ENCODE assay signal across 13 mouse cellular contexts in genomic region chr13:90912760-90913674, GRCm38 (mm10). TPM values are rescaled to one million over a fixed set of nuclear protein-coding genes. Genes with fewer than 3 reads are reported as not detected.
DNase-seq lines count a peak whose midpoint lies in the region; ATAC-seq and TF ChIP-seq lines count a peak whose summit lies in the region.
"Had no signal": no experiment of that assay in that cellular context is flagged by ENCODE, and none has a peak within 500 bp of the region (broad histone marks: within the 10 kb centered on the region; RNA-seq: fewer than 3 reads in every experiment).

No protein-coding gene starts in this region.

- ATAC-seq in hindbrain, embryonic 11.5 days (ENCODE audit: low FRiP score): no peak
- ATAC-seq in hindbrain, postnatal 0 days: peak; percentile 49
- peak; percentile 66; the same call in 1 of the 2 replicates for ATAC-seq in neural tube, embryonic 13.5 days (ENCODE audit: low read depth)
- ATAC-seq in granulocyte monocyte progenitor cell, adult 5-6 weeks (replicated peaks; ENCODE audit: poor library complexity, severe bottlenecking): no peak

- no peaks in the 10 kb centered on the region for H3K9me3 ChIP-seq in hindbrain, embryonic 10.5 days
- H3K9me3 ChIP-seq in hindbrain, embryonic 11.5 days (ENCODE audit: control insufficient read depth, low read length): no peaks in the 10 kb centered on the region
- H3K9me3 ChIP-seq in forebrain, embryonic 10.5 days: no peaks in the 10 kb centered on the region
- no peaks in the 10 kb centered on the region for H3K9me3 ChIP-seq in hindbrain, postnatal 0 days (ENCODE audit: low read length)
- H3K9me3 ChIP-seq in neural tube, embryonic 13.5 days: no peaks in the 10 kb centered on the region

- DNase-seq in hindbrain, embryonic 10.5 days (ENCODE audit: low spot score): no peak
- no peak for DNase-seq in hindbrain, embryonic 11.5 days (ENCODE audit: low spot score)
- DNase-seq in forebrain, embryonic 10.5 days (ENCODE audit: extremely low spot score, low spot score): no peak
- peak; percentile 46 for DNase-seq in hindbrain, postnatal 0 days (ENCODE audit: low spot score)
- DNase-seq in spleen, postnatal 10 days (ENCODE audit: low spot score in 2 of 2): no peak
- DNase-seq in adrenal gland, adult 18-20 months (ENCODE audit: low spot score in 2 of 2): no peak
- DNase-seq: B cell, adult 2 months; embryo, embryonic 11 days; lung, adult 18-20 months had no signal

- H3K4me1 ChIP-seq in hindbrain, embryonic 10.5 days (replicated peaks): peaks cover 13% of the 10 kb centered on the region
- H3K4me1 ChIP-seq in hindbrain, embryonic 11.5 days (replicated peaks; ENCODE audit: control insufficient read depth, insufficient read depth, low read length): no peaks in the 10 kb centered on the region
- peaks cover 20% of the 10 kb centered on the region for H3K4me1 ChIP-seq in forebrain, embryonic 10.5 days
- H3K4me1 ChIP-seq in hindbrain, postnatal 0 days (ENCODE audit: insufficient read depth, low read length): peaks cover 10% of the 10 kb centered on the region; the same call in 1 of the 2 replicates
- H3K4me1 ChIP-seq in neural tube, embryonic 13.5 days (replicated peaks): peaks cover 14% of the 10 kb centered on the region

- H3K27ac ChIP-seq in hindbrain, embryonic 10.5 days: peak overlapping the region; percentile 62
- no peak overlapping the region for H3K27ac ChIP-seq in hindbrain, embryonic 11.5 days (ENCODE audit: low read depth, low read length)
- peak overlapping the region; percentile 80 for H3K27ac ChIP-seq in forebrain, embryonic 10.5 days
- H3K27ac ChIP-seq in hindbrain, postnatal 0 days: peak overlapping the region; percentile 65; the same call in 1 of the 2 replicates
- H3K27ac ChIP-seq in neural tube, embryonic 13.5 days (replicated peaks): peak overlapping the region; percentile 76
- H3K27ac ChIP-seq: kidney, postnatal 0 days had no signal

- WGBS in hindbrain, embryonic 10.5 days: 80% methylated on average over 17 of the region's 17 CpGs
- WGBS in hindbrain, embryonic 11.5 days: 80% methylated on average over 17 of the region's 17 CpGs
- 75% methylated on average over 17 of the region's 17 CpGs for WGBS in forebrain, embryonic 10.5 days
- 39% methylated on average over 17 of the region's 17 CpGs for WGBS in hindbrain, postnatal 0 days
- WGBS in neural tube, embryonic 13.5 days: 50% methylated on average over 17 of the region's 17 CpGs

- H3K36me3 ChIP-seq in hindbrain, embryonic 10.5 days: no peaks in the 10 kb centered on the region
- no peaks in the 10 kb centered on the region for H3K36me3 ChIP-seq in hindbrain, embryonic 11.5 days (ENCODE audit: control insufficient read depth, insufficient read depth, low read length)
- no peaks in the 10 kb centered on the region for H3K36me3 ChIP-seq in forebrain, embryonic 10.5 days (replicated peaks)
- H3K36me3 ChIP-seq in hindbrain, postnatal 0 days (ENCODE audit: insufficient read depth, low read length): no peaks in the 10 kb centered on the region
- H3K36me3 ChIP-seq in neural tube, embryonic 13.5 days: no peaks in the 10 kb centered on the region

- H3K4me2 ChIP-seq in hindbrain, embryonic 11.5 days (replicated peaks; ENCODE audit: low read depth, low read length): no peak overlapping the region
- H3K4me2 ChIP-seq in hindbrain, postnatal 0 days (ENCODE audit: low read depth, low read length): 0 out of 2 replicates have a peak overlapping the region, but pooled peaks have one; percentile 19
- H3K4me2 ChIP-seq in neural tube, embryonic 13.5 days: no peak overlapping the region

- H3K27me3 ChIP-seq in hindbrain, embryonic 10.5 days (ENCODE audit: insufficient read depth, poor library complexity, severe bottlenecking): no peaks in the 10 kb centered on the region
- H3K27me3 ChIP-seq in hindbrain, embryonic 11.5 days (ENCODE audit: control insufficient read depth, insufficient read depth, low read length): no peaks in the 10 kb centered on the region
- H3K27me3 ChIP-seq in forebrain, embryonic 10.5 days (ENCODE audit: poor library complexity, severe bottlenecking): no peaks in the 10 kb centered on the region
- H3K27me3 ChIP-seq in hindbrain, postnatal 0 days (ENCODE audit: insufficient read depth, low read length): no peaks in the 10 kb centered on the region
- no peaks in the 10 kb centered on the region for H3K27me3 ChIP-seq in neural tube, embryonic 13.5 days

- no peak for TF ChIP-seq CTCF in hindbrain, postnatal 0 days (IDR thresholded peaks at IDR 0.05; ENCODE audit: low read depth)

- H3K4me3 ChIP-seq in hindbrain, embryonic 10.5 days: no peak overlapping the region
- H3K4me3 ChIP-seq in hindbrain, embryonic 11.5 days (ENCODE audit: low read depth, low read length): no peak overlapping the region
- H3K4me3 ChIP-seq in forebrain, embryonic 10.5 days: no peak overlapping the region
- no peak overlapping the region for H3K4me3 ChIP-seq in hindbrain, postnatal 0 days (ENCODE audit: low read length)
- no peak overlapping the region for H3K4me3 ChIP-seq in neural tube, embryonic 13.5 days

- no peak overlapping the region for H3K9ac ChIP-seq in hindbrain, embryonic 11.5 days (ENCODE audit: low read depth, low read length)
- H3K9ac ChIP-seq in hindbrain, postnatal 0 days (replicated peaks; ENCODE audit: low read length): no peak overlapping the region; the same call in 1 of the 2 replicates
- H3K9ac ChIP-seq in neural tube, embryonic 13.5 days: no peak overlapping the region; the same call in 1 of the 2 replicates

RNA-seq across cellular contexts. Expression of gene Atp6ap1l, which starts 7.9 kb away (rescaled TPM):
- polyA plus RNA-seq in hindbrain, embryonic 10.5 days (2016; fragmentation: Nextera tagmentation; extraction: Ambion mirVana): 0.29 and 0.39 TPM in 2 replicates
- polyA plus RNA-seq in hindbrain, embryonic 11.5 days (2014; fragmentation: Nextera tagmentation; extraction: Ambion mirVana): 0.20 and 1.5 TPM in 2 replicates
- polyA plus RNA-seq in forebrain, embryonic 10.5 days (2016; fragmentation: Nextera tagmentation; extraction: Ambion mirVana): not detected in 2 replicates
- 0.21 TPM in 1 of 2 replicates, not detected in the other for total RNA-seq in hindbrain, postnatal 0 days (2014; rRNA removed)
- 0.86 and 0.87 TPM in 2 replicates for polyA plus RNA-seq in hindbrain, postnatal 0 days (2015; fragmentation: Nextera tagmentation; extraction: Ambion mirVana)
- 1.3 and 1.4 TPM in 2 replicates for polyA plus RNA-seq in neural tube, embryonic 13.5 days (2015; fragmentation: Nextera tagmentation; extraction: Ambion mirVana)
- total RNA-seq in adrenal gland, adult 18-20 months (2021): not detected
- not detected in 2 replicates for total RNA-seq in granulocyte monocyte progenitor cell, adult 5-6 weeks (2014; fragmentation: Nextera tagmentation)
- total RNA-seq in granulocyte monocyte progenitor cell, adult 5-6 weeks (2017): not detected in 2 replicates
- total RNA-seq: monocyte, adult 5-6 weeks had no signal

RNA-seq across cellular contexts. Expression of gene Rps23, which starts 9.7 kb away (rescaled TPM):
- polyA plus RNA-seq in hindbrain, embryonic 10.5 days (2016; fragmentation: Nextera tagmentation; extraction: Ambion mirVana): 172 and 194 TPM in 2 replicates
- polyA plus RNA-seq in hindbrain, embryonic 11.5 days (2014; fragmentation: Nextera tagmentation; extraction: Ambion mirVana): 214 and 232 TPM in 2 replicates
- polyA plus RNA-seq in forebrain, embryonic 10.5 days (2016; fragmentation: Nextera tagmentation; extraction: Ambion mirVana): 207 and 212 TPM in 2 replicates
- 133 and 170 TPM in 2 replicates for total RNA-seq in hindbrain, postnatal 0 days (2014; rRNA removed)
- polyA plus RNA-seq in hindbrain, postnatal 0 days (2015; fragmentation: Nextera tagmentation; extraction: Ambion mirVana): 146 and 154 TPM in 2 replicates
- 136 and 154 TPM in 2 replicates for polyA plus RNA-seq in neural tube, embryonic 13.5 days (2015; fragmentation: Nextera tagmentation; extraction: Ambion mirVana)
- total RNA-seq in adrenal gland, adult 18-20 months (2021): 100 to 1,000 TPM; 366 to 427 TPM
- 4,007 and 4,325 TPM in 2 replicates for total RNA-seq in granulocyte monocyte progenitor cell, adult 5-6 weeks (2014; fragmentation: Nextera tagmentation)
- total RNA-seq in granulocyte monocyte progenitor cell, adult 5-6 weeks (2017): 2,405 and 2,818 TPM in 2 replicates

Comparison
In these comparisons a context has a peak if more than half of its experiments do, and no peak if none do; other contexts are left out.
1. ATAC-seq: peak in hindbrain, postnatal 0 days (single experiment) and neural tube, embryonic 13.5 days (single experiment); none in hindbrain, embryonic 11.5 days (single experiment) and granulocyte monocyte progenitor cell, adult 5-6 weeks (single experiment).